In the genomic region with DNA sequence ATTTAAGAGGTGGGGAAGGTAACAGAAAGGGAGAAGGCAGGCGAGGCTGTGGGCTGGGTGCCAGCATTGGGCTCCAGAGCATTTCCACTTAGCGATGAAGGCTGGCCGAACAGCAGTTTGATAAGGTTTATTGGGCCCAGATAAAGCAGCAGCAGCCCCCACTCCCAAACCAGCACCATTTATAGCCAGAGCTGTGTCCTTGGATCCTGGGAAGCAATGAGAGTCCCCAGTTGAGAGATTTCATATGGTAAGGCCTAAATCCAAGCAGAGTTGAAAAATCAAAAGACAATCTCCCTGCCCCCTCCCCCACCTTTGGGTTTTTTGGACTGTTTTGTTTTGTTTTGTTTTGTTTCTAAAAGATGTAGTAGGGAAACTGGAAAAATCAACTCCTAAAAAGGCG, we compare ENCODE assay signal across 27 mouse cellular contexts. TPM values are rescaled to one million over a fixed set of nuclear protein-coding genes. Genes with fewer than 3 reads are reported as not detected.
DNase-seq lines count a peak whose midpoint lies in the region; ATAC-seq lines count a peak whose summit lies in the region.
"Had no signal": no experiment of that assay in that cellular context is flagged by ENCODE, and none has a peak within 500 bp of the region (broad histone marks: within the 10 kb centered on the region; RNA-seq: fewer than 3 reads in every experiment).

No protein-coding gene starts in this region.

- no peaks in the 10 kb centered on the region for H3K36me3 ChIP-seq in heart, embryonic 11.5 days (ENCODE audit: control insufficient read depth, insufficient read depth, low read length)
- H3K36me3 ChIP-seq in heart, embryonic 16.5 days (ENCODE audit: control insufficient read depth, insufficient read depth) = no peaks in the 10 kb centered on the region
- H3K36me3 ChIP-seq in midbrain, embryonic 11.5 days (ENCODE audit: control insufficient read depth, insufficient read depth, low read length) = no peaks in the 10 kb centered on the region
- no peaks in the 10 kb centered on the region for H3K36me3 ChIP-seq in midbrain, embryonic 16.5 days (ENCODE audit: control insufficient read depth, insufficient read depth, low read length)
- H3K36me3 ChIP-seq: forebrain, embryonic 15.5 days; hindbrain, embryonic 13.5 days; neural tube, embryonic 13.5 days had no signal

- H3K4me1 ChIP-seq in heart, embryonic 11.5 days (ENCODE audit: control insufficient read depth, insufficient read depth, low read length) = peaks cover 17% of the 10 kb centered on the region; the same call in 1 of the 2 replicates
- peaks cover 28% of the 10 kb centered on the region for H3K4me1 ChIP-seq in heart, embryonic 16.5 days (ENCODE audit: control insufficient read depth, insufficient read depth, low read length)
- H3K4me1 ChIP-seq in midbrain, embryonic 11.5 days (ENCODE audit: control insufficient read depth, insufficient read depth, low read length) = peaks cover 28% of the 10 kb centered on the region
- peaks cover 14% of the 10 kb centered on the region for H3K4me1 ChIP-seq in midbrain, embryonic 16.5 days (ENCODE audit: control insufficient read depth, insufficient read depth, low read length)

- peaks cover 48% of the 10 kb centered on the region for H3K27me3 ChIP-seq in heart, embryonic 11.5 days (ENCODE audit: control insufficient read depth, insufficient read depth, low read length)
- peaks cover 20% of the 10 kb centered on the region for H3K27me3 ChIP-seq in heart, embryonic 16.5 days (ENCODE audit: control insufficient read depth, insufficient read depth, low read length)
- H3K27me3 ChIP-seq in midbrain, embryonic 11.5 days (ENCODE audit: control insufficient read depth, insufficient read depth, low read length) = no peaks in the 10 kb centered on the region
- no peaks in the 10 kb centered on the region; the same call in 1 of the 2 replicates for H3K27me3 ChIP-seq in midbrain, embryonic 16.5 days (ENCODE audit: control insufficient read depth, insufficient read depth, low read depth, low read length)

- 0 out of 2 replicates have a peak overlapping the region, but pooled peaks have one; percentile 11 for H3K4me2 ChIP-seq in heart, embryonic 11.5 days
- H3K4me2 ChIP-seq in heart, embryonic 16.5 days (ENCODE audit: low read depth, low read length) = peak overlapping the region; percentile 22; the same call in 1 of the 2 replicates
- H3K4me2 ChIP-seq in midbrain, embryonic 11.5 days = no peak overlapping the region
- H3K4me2 ChIP-seq in midbrain, embryonic 16.5 days (ENCODE audit: low read length) = no peak overlapping the region
- H3K4me2 ChIP-seq: forebrain, embryonic 15.5 days; neural tube, embryonic 13.5 days had no signal

- DNase-seq in heart, postnatal 25 days (ENCODE audit: low spot score) = no peak
- DNase-seq in heart, postnatal 4 days = no peak
- peak; percentile 90 for DNase-seq in midbrain, embryonic 11.5 days (ENCODE audit: low spot score, missing footprints)
- DNase-seq: adrenal gland, postnatal 14 days; cerebellum, adult 11 months; cerebellum, adult 9-10 months; cerebellum, postnatal 36 days; kidney, adult 9 months; kidney, postnatal 10 days; layer of hippocampus, postnatal 36 days; left cerebral cortex, postnatal 4 days; liver; lung, adult 2 months; lung, postnatal 10 days; thymus, adult 2 months; thymus, postnatal 36 days had no signal

- H3K9ac ChIP-seq in heart, embryonic 11.5 days (ENCODE audit: low read depth, low read length) = no peak overlapping the region
- H3K9ac ChIP-seq in heart, embryonic 16.5 days (ENCODE audit: low read length) = peak overlapping the region; percentile 28; the same call in 1 of the 2 replicates
- no peak overlapping the region for H3K9ac ChIP-seq in midbrain, embryonic 11.5 days (ENCODE audit: low read length)
- H3K9ac ChIP-seq in midbrain, embryonic 16.5 days (ENCODE audit: low read depth, low read length) = no peak overlapping the region
- H3K9ac ChIP-seq: forebrain, embryonic 15.5 days; hindbrain, embryonic 13.5 days; liver, embryonic 14.5 days had no signal

- ATAC-seq in heart, embryonic 11.5 days (replicated peaks; ENCODE audit: insufficient number of reproducible peaks, low FRiP score, low TSS enrichment) = no peak
- ATAC-seq in heart, embryonic 16.5 days (replicated peaks; ENCODE audit: extremely low read depth, insufficient read depth, low FRiP score) = no peak
- no peak for ATAC-seq in midbrain, embryonic 11.5 days (ENCODE audit: low FRiP score)
- ATAC-seq in midbrain, embryonic 16.5 days = no peak
- ATAC-seq in megakaryocyte-erythroid progenitor cell, adult 5-6 weeks (replicated peaks; ENCODE audit: low FRiP score, low TSS enrichment, poor library complexity, severe bottlenecking) = no peak
- ATAC-seq: forebrain, embryonic 15.5 days; intestine, postnatal 0 days had no signal

- H3K27ac ChIP-seq in heart, embryonic 11.5 days (ENCODE audit: low read depth, low read length) = no peak overlapping the region
- H3K27ac ChIP-seq in heart, embryonic 16.5 days (ENCODE audit: low read length) = peak overlapping the region; percentile 41; the same call in 1 of the 2 replicates
- H3K27ac ChIP-seq in midbrain, embryonic 11.5 days (ENCODE audit: low read depth, low read length) = no peak overlapping the region
- H3K27ac ChIP-seq in midbrain, embryonic 16.5 days (ENCODE audit: low read length) = no peak overlapping the region
- H3K27ac ChIP-seq: forebrain, embryonic 15.5 days; hindbrain, embryonic 13.5 days; liver, embryonic 14.5 days; macrophage; neural tube, embryonic 13.5 days had no signal

- H3K9me3 ChIP-seq in heart, embryonic 11.5 days (replicated peaks; ENCODE audit: control insufficient read depth, low read length) = no peaks in the 10 kb centered on the region
- H3K9me3 ChIP-seq in heart, embryonic 16.5 days (replicated peaks; ENCODE audit: control insufficient read depth, low read length) = no peaks in the 10 kb centered on the region
- H3K9me3 ChIP-seq in midbrain, embryonic 11.5 days (ENCODE audit: control insufficient read depth, low read length) = no peaks in the 10 kb centered on the region
- H3K9me3 ChIP-seq in midbrain, embryonic 16.5 days (replicated peaks; ENCODE audit: control insufficient read depth, low read length, poor library complexity, severe bottlenecking) = no peaks in the 10 kb centered on the region
- H3K9me3 ChIP-seq: forebrain, embryonic 15.5 days; hindbrain, embryonic 13.5 days; neural tube, embryonic 13.5 days had no signal

- 40% methylated on average over 4 of the region's 4 CpGs for WGBS in heart, embryonic 11.5 days (ENCODE audit: insufficient replicate concordance)
- 39% methylated on average over 4 of the region's 4 CpGs for WGBS in heart, embryonic 16.5 days
- whole genome bisulfite sequencing in midbrain, embryonic 11.5 days = 43% methylated on average over 4 of the region's 4 CpGs
- 46% methylated on average over 4 of the region's 4 CpGs for WGBS in midbrain, embryonic 16.5 days

- H3K4me3 ChIP-seq in heart, embryonic 11.5 days (ENCODE audit: low read depth, low read length) = no peak overlapping the region
- H3K4me3 ChIP-seq in heart, embryonic 16.5 days (ENCODE audit: low read length) = no peak overlapping the region
- no peak overlapping the region for H3K4me3 ChIP-seq in midbrain, embryonic 11.5 days (ENCODE audit: low read depth, low read length)
- no peak overlapping the region for H3K4me3 ChIP-seq in midbrain, embryonic 16.5 days (ENCODE audit: low read depth, low read length)
- H3K4me3 ChIP-seq: forebrain, embryonic 15.5 days; hindbrain, embryonic 13.5 days; myocyte; neural tube, embryonic 13.5 days had no signal

- intact Hi-C loops in heart, postnatal 25 days (cut with DNase I) = loop anchor here (1.0 to 5.0 kb wide), 2 partner anchors 116 to 192 kb away; no protein-coding TSS in a partner anchor

RNA-seq across cellular contexts. Expression of a gene that starts 2.3 kb away (rescaled TPM):
- polyA plus RNA-seq in heart, embryonic 11.5 days (2014; fragmentation: Nextera tagmentation; extraction: Ambion mirVana) = 0.57 and 0.75 TPM in 2 replicates
- 100 to 1,000 TPM; 132 to 167 TPM for total RNA-seq in heart, postnatal 25 days (2021)
- 10.4 and 10.5 TPM in 2 replicates for polyA plus RNA-seq in heart, embryonic 16.5 days (2015; fragmentation: Nextera tagmentation; extraction: Ambion mirVana)
- 10 to 100 TPM; 24.0 to 24.7 TPM for total RNA-seq in heart, postnatal 4 days (2021)
- polyA plus RNA-seq in midbrain, embryonic 11.5 days (2014; fragmentation: Nextera tagmentation; extraction: Ambion mirVana) = 14.0 and 15.0 TPM in 2 replicates
- polyA plus RNA-seq in midbrain, embryonic 16.5 days (2015; fragmentation: Nextera tagmentation; extraction: Ambion mirVana) = 5.4 and 6.4 TPM in 2 replicates
- total RNA-seq in megakaryocyte-erythroid progenitor cell, adult 5-6 weeks (2014; fragmentation: Nextera tagmentation) = 3.4 and 4.0 TPM in 2 replicates
- 2.3 and 6.4 TPM in 2 replicates for total RNA-seq in megakaryocyte-erythroid progenitor cell, adult 5-6 weeks (2017)
- polyA plus RNA-seq: myocyte had no signal

Comparison
In these comparisons a context has a peak if more than half of its experiments do, and no peak if none do; other contexts are left out.
1. H3K4me2 ChIP-seq: peak in heart, embryonic 11.5 days (single experiment) and heart, embryonic 16.5 days (single experiment); none in midbrain, embryonic 11.5 days (single experiment) and midbrain, embryonic 16.5 days (single experiment).